Mouse (Mus musculus) kidney, adult 9 months (tissue): ENCODE measurements around the gene Map3k19.

ENCODE experiments used
- DNase-seq: peaks from one replicate; pipeline ENCODE4 v3.0.0; 2022

The Map3k19 gene

GRCm38 (mm10) chr1:127796341-127796740 lies 58.5 kb downstream of the Map3k19 start:
- no peak for DNase-seq

GRCm38 (mm10) chr1:127795087-127795769 lies 59.6 kb downstream of the Map3k19 start:
- DNase-seq: no peak

- DNase-seq: no peak
Measured at GRCm38 (mm10) chr1:127793459-127793858, 61.4 kb downstream of the Map3k19 start.

GRCm38 (mm10) chr1:127788943-127789342 lies 65.9 kb downstream of the Map3k19 start:
- no peak for DNase-seq

- DNase-seq: no peak
Measured at GRCm38 (mm10) chr1:127785882-127786281, 68.9 kb downstream of the Map3k19 start.

GRCm38 (mm10) chr1:127783862-127784261 lies 71.0 kb downstream of the Map3k19 start:
- DNase-seq: no peak

GRCm38 (mm10) chr1:127780849-127781248 lies 74.0 kb downstream of the Map3k19 start:
- no peak for DNase-seq

GRCm38 (mm10) chr1:127780142-127780541 lies 74.7 kb downstream of the Map3k19 start:
- no peak for DNase-seq

- no peak for DNase-seq
Measured at GRCm38 (mm10) chr1:127778611-127779010, 76.2 kb downstream of the Map3k19 start.

GRCm38 (mm10) chr1:127776246-127776645 lies 78.6 kb downstream of the Map3k19 start:
- DNase-seq: no peak

GRCm38 (mm10) chr1:127775206-127775720 lies 79.6 kb downstream of the Map3k19 start:
- no peak for DNase-seq

- no peak for DNase-seq
Measured at GRCm38 (mm10) chr1:127774501-127774880, 80.3 kb downstream of the Map3k19 start.

GRCm38 (mm10) chr1:127773803-127774500 lies 80.9 kb downstream of the Map3k19 start, which contains the start of gene Ccnt2:
Gene Ccnt2 (plus strand): TSS chr1:127774164.
- DNase-seq: peak; percentile 99

- no peak for DNase-seq
Measured at GRCm38 (mm10) chr1:127773198-127773802, 81.5 kb downstream of the Map3k19 start.

GRCm38 (mm10) chr1:127766741-127767140 lies 88.1 kb downstream of the Map3k19 start:
- no peak for DNase-seq

- peak; percentile 41 for DNase-seq
Measured at GRCm38 (mm10) chr1:127765468-127765867, 89.4 kb downstream of the Map3k19 start.
